Mouse (Mus musculus) bone marrow macrophage, adult 2 months (primary cell): ENCODE data around the gene Efna5. TPM values are rescaled to one million over a fixed set of nuclear protein-coding genes. Genes with fewer than 3 reads are reported as not detected.

Experiments used
- H3K27ac ChIP-seq: 2 replicates; pipeline ENCODE4 v1.5.1; 2012; ENCODE audit warnings: low read depth, low read length; ENCODE audit not compliant: insufficient read depth
- H3K4me1 ChIP-seq: 2 replicates; pipeline ENCODE4 v1.6.1; 2012; ENCODE audit warnings: low read length; ENCODE audit not compliant: control insufficient read depth, insufficient read depth
- H3K4me3 ChIP-seq: 2 replicates; pipeline ENCODE4 v1.5.1; 2012; ENCODE audit warnings: mild to moderate bottlenecking, low read length, moderate library complexity; ENCODE audit not compliant: insufficient read depth
- CTCF ChIP-seq: IDR thresholded peaks from 2 replicates; pipeline ENCODE4 v1.5.1; 2012; ENCODE audit warnings: low read depth, mild to moderate bottlenecking, low read length, moderate library complexity
- POLR2A ChIP-seq: IDR thresholded peaks from 2 replicates; pipeline ENCODE4 v1.6.1; 2012; ENCODE audit warnings: mild to moderate bottlenecking, low read depth, low read length, borderline replicate concordance
- polyA plus RNA-seq: library from polyadenylated mRNA; stranded (reverse); fragments of >200 nt; gene quantifications from 2 replicates; pipeline ENCODE4 v1.2.4, GENCODE M21; 2012; ENCODE audit not compliant: missing spikeins, insufficient read depth, insufficient read length

Gene Efna5
- polyA plus RNA-seq, 1 experiment: 0.60 TPM

- Histone ChIP-seq H3K27ac (no peak overlapping the region), H3K4me3 (peak overlapping the region; percentile 83), H3K4me1 (no peaks in the 10 kb centered on the region)
- TF ChIP-seq POLR2A (no peak), CTCF (no peak)
Measured at GRCm38 (mm10) chr17:62880311-62881175, 574 bp downstream of the Efna5 start.

- no peak for TF ChIP-seq POLR2A
- TF ChIP-seq CTCF: no peak
- no peak overlapping the region for H3K27ac ChIP-seq
- H3K4me1 ChIP-seq: no peaks in the 10 kb centered on the region
- H3K4me3 ChIP-seq: no peak overlapping the region
Measured at GRCm38 (mm10) chr17:62879526-62880310, 1.4 kb downstream of the Efna5 start.

DNA sequence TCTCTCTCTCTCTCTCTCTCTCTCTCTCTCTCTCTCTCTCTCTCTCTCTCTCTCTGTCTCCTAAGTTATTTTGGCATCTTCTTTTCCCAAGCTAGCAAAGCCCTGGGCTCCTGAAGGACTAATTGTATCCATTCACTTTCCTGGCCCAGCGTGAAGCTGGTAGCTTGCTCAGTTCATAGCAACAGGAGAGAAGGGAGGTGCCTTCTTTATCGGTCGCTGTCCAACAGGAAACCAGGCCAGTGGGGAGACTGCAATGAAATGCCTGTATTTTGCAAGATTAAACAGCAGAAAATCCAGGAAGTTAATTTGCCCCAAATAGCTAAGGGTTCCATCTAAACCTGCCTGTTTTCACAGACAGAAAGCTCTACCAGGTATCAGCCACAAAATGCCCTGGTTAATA lies 5.4 kb downstream of the Efna5 start:
- Histone ChIP-seq H3K27ac (no peak overlapping the region), H3K4me3 (no peak overlapping the region), H3K4me1 (no peaks in the 10 kb centered on the region)
- TF ChIP-seq CTCF (no peak), POLR2A (no peak)

DNA sequence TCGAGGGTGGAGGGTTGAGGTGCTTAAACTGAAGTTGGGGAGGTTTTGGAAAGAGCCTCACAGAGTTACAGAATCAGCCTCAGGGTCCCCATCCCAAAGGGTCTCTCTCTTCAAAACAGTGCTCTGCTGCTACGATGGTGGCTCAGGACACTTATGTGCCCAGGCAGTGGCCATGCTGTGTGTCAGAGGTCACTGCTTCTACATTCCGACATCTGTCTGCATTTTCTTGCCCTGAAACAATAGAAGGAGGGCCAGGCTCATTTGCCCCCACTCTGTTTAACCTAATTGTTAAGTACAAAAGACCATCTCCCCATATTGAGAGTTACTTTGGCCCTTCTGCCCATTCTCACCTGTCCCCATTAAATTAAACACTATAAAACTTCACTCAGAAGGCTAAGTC lies 9.2 kb downstream of the Efna5 start:
- Histone ChIP-seq H3K4me3 (no peak overlapping the region), H3K4me1 (no peaks in the 10 kb centered on the region), H3K27ac (no peak overlapping the region)
- no peak for TF ChIP-seq POLR2A
- no peak for TF ChIP-seq CTCF

GRCm38 (mm10) chr17:62871191-62871590 lies 9.9 kb downstream of the Efna5 start:
- Histone ChIP-seq H3K4me3 (no peak overlapping the region), H3K27ac (no peak overlapping the region), H3K4me1 (no peaks in the 10 kb centered on the region)
- TF ChIP-seq POLR2A (no peak), CTCF (no peak)

DNA sequence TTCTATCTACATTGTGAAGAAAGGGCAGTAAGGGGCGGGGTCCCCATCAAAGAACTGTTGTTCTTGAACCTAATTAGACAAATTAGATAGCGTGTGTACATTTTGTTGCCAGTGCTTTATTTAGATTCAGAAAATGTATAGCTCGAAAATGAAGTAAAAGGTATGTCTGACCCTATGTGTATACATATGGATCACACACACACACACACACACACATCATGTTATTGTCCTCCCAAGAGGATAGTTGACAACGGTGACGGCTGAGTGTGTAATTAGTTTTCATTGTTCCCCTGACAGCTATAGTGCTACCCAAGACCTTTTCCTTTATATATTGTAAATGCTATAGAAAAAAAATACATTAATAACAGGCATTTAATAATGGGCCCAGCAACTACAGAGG lies 10.7 kb downstream of the Efna5 start:
- TF ChIP-seq POLR2A: no peak
- TF ChIP-seq CTCF: no peak
- Histone ChIP-seq H3K4me3 (no peak overlapping the region), H3K4me1 (no peaks in the 10 kb centered on the region), H3K27ac (no peak overlapping the region)

DNA sequence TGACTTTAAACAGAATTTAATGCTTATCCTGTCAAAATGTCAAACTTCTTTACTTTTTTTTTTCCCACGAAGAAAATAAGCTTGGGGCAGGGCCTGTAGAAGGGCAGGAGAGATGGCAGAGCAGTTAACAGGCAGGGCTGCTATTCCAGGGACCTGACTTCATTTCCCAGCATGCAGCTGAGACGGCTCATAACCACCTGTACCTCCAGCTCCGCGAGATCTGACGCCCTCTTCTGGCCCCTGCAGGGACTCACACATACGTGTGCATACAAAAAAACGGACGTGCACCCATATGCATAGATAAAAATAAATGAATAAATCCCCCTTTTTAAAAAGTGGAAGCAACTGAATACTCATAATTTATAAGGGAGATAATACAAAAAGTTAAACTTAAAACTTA lies 16.2 kb downstream of the Efna5 start:
- no peak for TF ChIP-seq POLR2A
- no peak for TF ChIP-seq CTCF
- Histone ChIP-seq H3K4me1 (no peaks in the 10 kb centered on the region), H3K27ac (no peak overlapping the region), H3K4me3 (no peak overlapping the region)

GRCm38 (mm10) chr17:62863004-62863403 lies 18.1 kb downstream of the Efna5 start:
- Histone ChIP-seq H3K4me3 (no peak overlapping the region), H3K27ac (no peak overlapping the region), H3K4me1 (no peaks in the 10 kb centered on the region)
- no peak for TF ChIP-seq CTCF
- no peak for TF ChIP-seq POLR2A

DNA sequence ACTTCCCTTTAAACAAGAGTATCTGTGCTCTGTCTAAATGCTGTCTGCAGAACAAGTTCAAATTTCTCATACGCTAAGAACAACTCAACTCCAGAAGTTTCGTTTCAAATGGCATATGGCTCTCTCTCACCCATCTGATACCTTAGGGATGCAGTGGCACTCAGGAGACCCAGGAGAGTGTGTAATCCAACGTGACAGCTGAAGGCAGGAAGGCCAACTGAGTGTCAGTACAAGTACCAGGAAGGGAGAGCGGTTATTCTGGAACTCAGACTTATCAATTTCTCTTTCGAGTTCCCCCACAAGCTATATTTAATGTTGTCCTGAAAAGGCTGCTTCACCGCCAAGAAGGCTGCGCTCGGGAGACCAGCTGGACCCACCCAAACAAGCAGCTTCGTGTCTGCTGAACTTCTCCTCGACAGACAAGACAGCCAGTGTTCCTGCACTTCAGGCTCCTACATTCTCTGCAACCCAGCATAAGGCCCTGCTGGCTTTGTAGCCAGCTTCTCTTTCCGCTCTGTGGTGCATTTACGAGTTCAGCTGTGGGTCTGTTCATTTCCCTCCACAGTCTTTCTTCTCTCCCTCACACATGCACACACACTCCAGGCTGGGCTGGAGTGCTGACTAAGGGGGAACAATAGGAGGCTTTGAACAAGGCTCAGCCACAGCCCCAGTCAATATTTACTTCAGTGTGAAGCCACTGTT lies 18.7 kb downstream of the Efna5 start:
- Histone ChIP-seq H3K27ac (no peak overlapping the region), H3K4me1 (no peaks in the 10 kb centered on the region)
- TF ChIP-seq POLR2A (no peak), CTCF (no peak)

GRCm38 (mm10) chr17:62857275-62857674 lies 23.8 kb downstream of the Efna5 start:
- no peak overlapping the region for H3K27ac ChIP-seq
- TF ChIP-seq POLR2A (no peak), CTCF (no peak)
- no peaks in the 10 kb centered on the region for H3K4me1 ChIP-seq
- no peak overlapping the region for H3K4me3 ChIP-seq

More for the DNA sequence above, 18.7 kb downstream of the Efna5 start:
- no peak overlapping the region for H3K4me3 ChIP-seq

DNA sequence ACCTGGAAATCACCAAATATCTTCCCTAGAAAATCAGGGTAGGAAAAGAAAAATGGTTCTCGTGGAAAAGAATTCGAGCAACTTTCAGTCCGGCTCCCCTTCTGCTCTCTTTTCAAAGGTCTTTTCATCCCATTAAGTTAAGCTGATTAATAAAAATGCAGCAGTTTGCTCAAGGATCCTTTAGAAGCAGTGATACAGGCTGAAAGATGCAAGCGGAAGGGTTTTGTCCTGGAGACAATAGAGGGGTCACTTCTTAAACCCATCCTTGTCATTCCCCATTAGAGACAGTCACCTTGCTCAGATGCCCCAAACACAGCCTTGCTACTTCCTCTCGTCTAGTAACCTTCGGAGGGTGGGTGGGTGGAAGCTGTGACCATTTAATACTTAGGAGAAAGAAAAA lies 27.4 kb downstream of the Efna5 start:
- Histone ChIP-seq H3K4me1 (no peaks in the 10 kb centered on the region), H3K4me3 (no peak overlapping the region), H3K27ac (no peak overlapping the region)
- no peak for TF ChIP-seq POLR2A
